Mouse (Mus musculus): ENCODE measurements around the gene Klhdc4. TPM values are rescaled to one million over a fixed set of nuclear protein-coding genes. Genes with fewer than 3 reads are reported as not detected.

The Klhdc4 gene
- 29.9 and 34.8 TPM in 2 replicates for polyA plus RNA-seq (2012; rRNA removed)

DNA sequence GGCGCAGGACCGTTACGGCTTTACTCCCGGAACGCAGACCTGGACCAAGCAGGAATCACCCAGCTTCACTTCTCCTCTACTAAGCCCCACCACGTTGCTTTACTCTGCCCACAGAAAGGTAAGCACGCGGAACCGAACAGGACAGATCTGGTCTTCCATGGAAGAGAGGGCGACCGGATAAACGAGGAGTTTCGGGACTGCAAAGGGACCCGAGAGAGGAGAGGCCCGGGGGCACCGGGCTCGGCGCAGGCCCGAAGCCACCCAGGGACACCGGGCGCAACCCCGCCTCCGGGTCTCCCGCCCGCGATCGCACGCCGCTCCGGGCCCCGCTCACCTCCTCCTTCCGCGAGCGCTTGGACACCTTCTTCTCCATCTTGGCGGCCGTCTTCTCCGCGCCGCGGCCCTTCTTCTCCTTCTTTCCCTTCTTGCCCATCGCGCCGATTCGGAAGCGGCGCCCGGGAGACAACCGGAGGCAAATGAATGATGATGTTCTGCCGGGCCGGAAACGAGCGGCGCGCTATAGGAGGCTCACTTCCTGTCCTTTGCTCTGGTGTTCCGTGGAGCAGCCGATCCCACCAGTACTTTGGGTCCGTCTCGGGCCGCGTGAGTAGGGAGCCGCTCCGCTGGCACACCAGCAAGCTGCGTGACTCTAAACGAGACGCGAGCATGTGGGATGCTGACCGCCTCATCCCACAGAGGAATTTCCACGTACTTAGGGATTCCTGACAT is at the start of gene Klhdc4:
Gene Klhdc4 (minus strand): TSS at position 522 of the 729 bp plus-strand sequence.
- peaks cover 19% of the 10 kb centered on the region for H3K4me1 ChIP-seq (replicated peaks; ENCODE audit: control insufficient read depth, insufficient read depth, low read length)
- under 1% methylated on average over 68 of the region's 68 CpGs for WGBS
- TF ChIP-seq POLR2A (IDR thresholded peaks at IDR 0.05; ENCODE audit: control insufficient read depth, extremely low read depth, insufficient read depth, low read length, poor library complexity) (no peak), CTCF (IDR thresholded peaks at IDR 0.05; ENCODE audit: borderline replicate concordance, control insufficient read depth, extremely low read depth, insufficient read depth, low read length, poor library complexity) (0 out of 2 replicates have a peak, but pooled peaks have one; percentile 11)
- H3K4me3 ChIP-seq (ENCODE audit: control insufficient read depth, insufficient read depth, low read length), result peak within 1 kb of the TSS; percentile 96
- no peaks in the 10 kb centered on the region for H3K36me3 ChIP-seq (ENCODE audit: control insufficient read depth, insufficient read depth, low read length)
- H3K27ac ChIP-seq (ENCODE audit: control insufficient read depth, insufficient read depth, low read length), result no peak within 1 kb of the TSS
- H3K27me3 ChIP-seq (ENCODE audit: control insufficient read depth, insufficient read depth, low read length), result no peaks in the 10 kb centered on the region
- DNase-seq, result peak; percentile 84

DNA sequence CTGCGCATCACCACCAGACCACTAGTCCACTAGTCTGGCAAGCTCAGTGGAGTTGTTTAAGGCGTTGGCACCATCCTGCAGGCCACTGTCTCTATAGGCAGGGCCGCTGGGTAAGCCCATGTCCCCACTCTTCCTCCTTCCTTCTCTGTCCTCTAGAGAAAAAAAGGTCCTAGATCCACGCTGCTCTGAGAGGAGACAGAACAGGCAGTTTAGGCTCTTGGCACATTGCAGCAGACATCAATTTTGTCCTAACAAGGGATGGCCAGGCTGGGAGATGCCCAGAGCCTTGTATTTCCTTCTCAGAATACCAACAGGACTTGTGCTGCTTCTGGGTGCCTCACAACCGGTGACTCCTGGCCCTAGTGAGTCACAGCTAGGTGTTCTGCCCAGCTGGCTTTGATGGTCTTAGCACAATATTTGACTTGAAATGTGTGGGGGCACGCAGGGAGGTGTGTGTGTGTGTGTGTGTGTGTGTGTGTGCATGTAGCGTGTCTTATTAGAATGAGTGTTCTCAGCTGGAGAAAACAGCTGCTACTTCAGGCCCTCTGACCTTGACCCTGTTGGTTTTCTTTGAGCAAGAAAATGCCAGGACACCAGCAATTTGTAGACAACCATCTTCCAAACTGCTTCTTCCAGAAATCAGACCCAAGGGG is 48.6 kb upstream of the Klhdc4 start:
- Histone ChIP-seq H3K36me3 (ENCODE audit: control insufficient read depth, insufficient read depth, low read length) (peaks cover 5% of the 10 kb centered on the region; the same call in 1 of the 2 replicates), H3K4me1 (replicated peaks; ENCODE audit: control insufficient read depth, insufficient read depth, low read length) (no peaks in the 10 kb centered on the region), H3K27ac (ENCODE audit: control insufficient read depth, insufficient read depth, low read length) (no peak overlapping the region), H3K27me3 (ENCODE audit: control insufficient read depth, insufficient read depth, low read length) (no peaks in the 10 kb centered on the region), H3K4me3 (ENCODE audit: control insufficient read depth, insufficient read depth, low read length) (no peak overlapping the region)
- WGBS, result 91% methylated on average over 7 of the region's 7 CpGs
- TF ChIP-seq CTCF (IDR thresholded peaks at IDR 0.05; ENCODE audit: borderline replicate concordance, control insufficient read depth, extremely low read depth, insufficient read depth, low read length, poor library complexity) (no peak), POLR2A (IDR thresholded peaks at IDR 0.05; ENCODE audit: control insufficient read depth, extremely low read depth, insufficient read depth, low read length, poor library complexity) (no peak)
- no peak for DNase-seq

DNA sequence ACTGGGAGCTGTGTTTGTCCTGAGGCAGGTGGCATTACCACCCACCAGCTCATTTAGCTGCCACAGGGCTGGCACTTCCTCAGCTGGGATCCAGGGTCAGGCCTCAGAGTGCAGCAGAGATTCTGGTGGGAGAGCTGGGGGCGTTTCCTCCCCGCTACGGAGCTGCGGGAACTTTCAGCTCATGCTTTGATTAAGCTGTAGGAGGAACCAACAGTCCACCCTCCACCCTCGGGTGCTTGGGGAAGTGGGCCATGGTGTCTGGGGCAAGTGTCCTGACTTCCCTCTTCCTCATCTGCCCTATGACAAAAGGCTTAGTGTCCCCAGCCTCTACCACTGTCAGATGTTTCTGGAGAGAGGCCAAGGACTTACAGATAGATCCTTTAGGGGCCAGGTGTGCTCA is 47.8 kb upstream of the Klhdc4 start:
- no peaks in the 10 kb centered on the region for H3K4me1 ChIP-seq (replicated peaks; ENCODE audit: control insufficient read depth, insufficient read depth, low read length)
- 19% methylated on average over 5 of the region's 5 CpGs for WGBS
- no peak for DNase-seq

DNA sequence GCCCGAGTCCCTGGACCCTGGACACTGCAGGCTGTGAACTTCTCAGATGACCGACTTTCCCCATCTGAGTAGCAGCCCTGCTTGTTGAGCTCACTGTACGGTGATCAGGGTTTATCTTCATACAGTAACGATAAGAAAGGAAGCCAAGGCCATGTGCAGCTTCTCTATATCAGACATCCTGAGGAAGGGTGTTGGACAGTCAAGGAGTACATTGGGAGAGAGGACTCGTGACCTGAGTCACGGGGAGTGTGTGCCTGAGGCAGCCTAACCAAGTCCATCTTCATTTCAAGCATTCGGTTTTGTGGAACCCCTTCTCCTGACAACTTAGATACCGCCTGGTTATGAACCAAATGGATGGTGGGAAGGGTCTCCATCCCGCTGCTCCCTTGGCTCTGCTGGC is 46.1 kb upstream of the Klhdc4 start:
- WGBS, result 91% methylated on average over 9 of the region's 9 CpGs
- DNase-seq, result no peak
- Histone ChIP-seq H3K4me3 (ENCODE audit: control insufficient read depth, insufficient read depth, low read length) (no peak overlapping the region), H3K27ac (ENCODE audit: control insufficient read depth, insufficient read depth, low read length) (no peak overlapping the region), H3K4me1 (replicated peaks; ENCODE audit: control insufficient read depth, insufficient read depth, low read length) (no peaks in the 10 kb centered on the region), H3K36me3 (ENCODE audit: control insufficient read depth, insufficient read depth, low read length) (no peaks in the 10 kb centered on the region), H3K27me3 (ENCODE audit: control insufficient read depth, insufficient read depth, low read length) (no peaks in the 10 kb centered on the region)
- TF ChIP-seq CTCF (IDR thresholded peaks at IDR 0.05; ENCODE audit: borderline replicate concordance, control insufficient read depth, extremely low read depth, insufficient read depth, low read length, poor library complexity) (no peak), POLR2A (IDR thresholded peaks at IDR 0.05; ENCODE audit: control insufficient read depth, extremely low read depth, insufficient read depth, low read length, poor library complexity) (no peak)

More for the DNA sequence above, 47.8 kb upstream of the Klhdc4 start:
- TF ChIP-seq POLR2A (IDR thresholded peaks at IDR 0.05; ENCODE audit: control insufficient read depth, extremely low read depth, insufficient read depth, low read length, poor library complexity) (no peak), CTCF (IDR thresholded peaks at IDR 0.05; ENCODE audit: borderline replicate concordance, control insufficient read depth, extremely low read depth, insufficient read depth, low read length, poor library complexity) (no peak)
- Histone ChIP-seq H3K27me3 (ENCODE audit: control insufficient read depth, insufficient read depth, low read length) (no peaks in the 10 kb centered on the region), H3K27ac (ENCODE audit: control insufficient read depth, insufficient read depth, low read length) (no peak overlapping the region), H3K36me3 (ENCODE audit: control insufficient read depth, insufficient read depth, low read length) (peaks cover 3% of the 10 kb centered on the region; the same call in 1 of the 2 replicates), H3K4me3 (ENCODE audit: control insufficient read depth, insufficient read depth, low read length) (no peak overlapping the region)

DNA sequence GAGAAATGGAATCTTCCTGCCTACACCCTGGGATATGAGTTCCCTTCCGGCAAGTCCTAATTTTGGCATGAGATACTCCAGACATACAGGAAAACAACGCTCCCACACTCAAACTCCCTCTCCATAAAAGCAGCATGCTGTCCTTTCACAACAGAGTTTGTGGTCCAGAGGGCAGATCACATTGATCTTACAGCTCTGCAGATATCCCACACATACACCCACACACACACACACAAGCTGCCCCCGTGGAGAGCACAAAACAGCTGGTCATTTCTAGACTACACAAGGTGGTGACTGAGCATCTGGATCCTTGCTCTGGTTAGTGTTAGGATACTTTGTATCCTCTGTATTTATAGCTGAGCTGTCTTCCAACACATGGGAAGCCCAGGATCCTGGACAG is 45.7 kb upstream of the Klhdc4 start:
- Histone ChIP-seq H3K4me3 (ENCODE audit: control insufficient read depth, insufficient read depth, low read length) (no peak overlapping the region), H3K27ac (ENCODE audit: control insufficient read depth, insufficient read depth, low read length) (no peak overlapping the region), H3K4me1 (replicated peaks; ENCODE audit: control insufficient read depth, insufficient read depth, low read length) (no peaks in the 10 kb centered on the region), H3K27me3 (ENCODE audit: control insufficient read depth, insufficient read depth, low read length) (no peaks in the 10 kb centered on the region), H3K36me3 (ENCODE audit: control insufficient read depth, insufficient read depth, low read length) (no peaks in the 10 kb centered on the region)
- DNase-seq, result no peak
- WGBS, result 91% methylated on average over 3 of the region's 3 CpGs
- TF ChIP-seq CTCF (IDR thresholded peaks at IDR 0.05; ENCODE audit: borderline replicate concordance, control insufficient read depth, extremely low read depth, insufficient read depth, low read length, poor library complexity) (no peak), POLR2A (IDR thresholded peaks at IDR 0.05; ENCODE audit: control insufficient read depth, extremely low read depth, insufficient read depth, low read length, poor library complexity) (no peak)

DNA sequence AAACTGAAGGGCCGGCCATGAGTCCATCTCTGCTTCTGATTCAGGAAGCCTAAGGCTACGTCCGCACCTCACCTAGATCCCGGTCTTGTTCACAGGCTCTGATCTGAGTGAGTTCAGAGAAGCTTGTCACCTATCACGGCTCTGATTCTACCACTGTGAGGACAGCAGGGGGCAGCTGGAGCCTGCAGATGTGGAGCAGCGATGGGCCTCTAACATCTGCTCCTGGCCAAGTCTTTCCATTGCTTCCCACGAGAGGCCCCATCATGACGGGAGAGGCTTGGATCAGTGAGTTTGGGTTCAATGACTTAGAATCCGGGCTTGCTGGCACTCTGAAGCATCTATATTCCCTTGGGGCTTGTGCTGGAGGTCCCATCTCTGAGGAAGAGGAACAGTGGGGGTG is 44.7 kb upstream of the Klhdc4 start:
- Histone ChIP-seq H3K27me3 (ENCODE audit: control insufficient read depth, insufficient read depth, low read length) (no peaks in the 10 kb centered on the region), H3K4me1 (replicated peaks; ENCODE audit: control insufficient read depth, insufficient read depth, low read length) (no peaks in the 10 kb centered on the region), H3K27ac (ENCODE audit: control insufficient read depth, insufficient read depth, low read length) (no peak overlapping the region), H3K4me3 (ENCODE audit: control insufficient read depth, insufficient read depth, low read length) (no peak overlapping the region), H3K36me3 (ENCODE audit: control insufficient read depth, insufficient read depth, low read length) (no peaks in the 10 kb centered on the region)
- TF ChIP-seq CTCF (IDR thresholded peaks at IDR 0.05; ENCODE audit: borderline replicate concordance, control insufficient read depth, extremely low read depth, insufficient read depth, low read length, poor library complexity), result peak; percentile 33; the same call in 1 of the 2 replicates
- no peak for TF ChIP-seq POLR2A (IDR thresholded peaks at IDR 0.05; ENCODE audit: control insufficient read depth, extremely low read depth, insufficient read depth, low read length, poor library complexity)
- 71% methylated on average over 9 of the region's 9 CpGs for WGBS
- DNase-seq, result peak; percentile 18

Measured in thymus, adult 2 months (tissue).